Mouse (Mus musculus): Measurements from ENCODE around the gene Prmt2. TPM values are rescaled to one million over a fixed set of nuclear protein-coding genes. Genes with fewer than 3 reads are reported as not detected.

The Prmt2 gene
- polyA plus RNA-seq, 1 experiment from 2014 or later: 10.1 TPM

DNA sequence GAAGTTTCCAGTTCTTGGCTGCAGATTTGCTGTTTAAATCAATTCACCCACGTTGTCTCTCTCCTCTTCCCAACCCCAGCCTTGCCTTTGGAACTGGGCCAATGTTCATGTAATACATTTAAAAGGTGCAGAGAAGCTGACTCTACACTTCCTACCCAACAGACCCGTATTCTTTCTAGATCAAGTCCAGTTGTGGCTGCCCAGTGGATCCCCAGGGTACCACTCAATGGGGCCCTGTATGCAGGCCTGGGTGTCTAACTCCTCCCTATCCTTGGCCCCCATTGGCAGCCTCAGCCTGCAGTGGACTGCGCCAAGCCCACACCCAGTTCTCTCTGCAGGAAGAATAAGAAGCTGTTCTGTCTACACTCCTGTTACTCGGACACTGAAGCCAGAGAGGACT lies 15.9 kb upstream of the Prmt2 start, which contains the start of gene S100b:
Gene S100b (plus strand): TSS at position 318 of the 400 bp plus-strand sequence.
- Histone ChIP-seq H3K27me3 (replicated peaks) (no peaks in the 10 kb centered on the region), H3K9ac (no peak within 1 kb of the TSS), H3K4me2 (no peak within 1 kb of the TSS), H3K4me1 (no peaks in the 10 kb centered on the region), H3K4me3 (no peak within 1 kb of the TSS), H3K27ac (no peak within 1 kb of the TSS), H3K9me3 (replicated peaks) (no peaks in the 10 kb centered on the region), H3K36me3 (no peaks in the 10 kb centered on the region)
- WGBS (ENCODE audit: insufficient replicate concordance): 59% methylated on average over 4 of the region's 4 CpGs
- ATAC-seq: no peak

DNA sequence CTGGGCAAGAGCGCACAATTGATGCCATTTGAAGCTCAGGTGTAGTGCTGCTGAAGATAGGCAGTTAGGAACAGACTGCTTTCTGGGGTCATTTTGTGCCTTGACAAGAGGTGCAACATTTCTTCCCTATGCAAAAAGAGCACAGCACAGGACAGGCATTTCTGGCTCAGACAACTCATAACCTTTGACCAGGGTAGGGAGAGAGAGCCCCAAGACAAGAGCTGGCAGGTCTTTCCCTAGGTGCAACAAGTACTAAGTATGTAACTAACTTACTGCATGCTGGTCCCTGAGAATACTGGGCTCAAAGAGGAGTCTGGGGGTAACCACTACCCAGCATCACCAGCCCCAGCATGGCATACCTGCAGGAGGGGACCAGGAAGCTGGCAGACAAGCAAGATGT lies 15.4 kb upstream of the Prmt2 start:
- Histone ChIP-seq H3K36me3 (no peaks in the 10 kb centered on the region), H3K4me3 (no peak overlapping the region), H3K4me2 (no peak overlapping the region), H3K27me3 (replicated peaks) (no peaks in the 10 kb centered on the region), H3K9ac (no peak overlapping the region), H3K27ac (no peak overlapping the region), H3K4me1 (no peaks in the 10 kb centered on the region), H3K9me3 (replicated peaks) (no peaks in the 10 kb centered on the region)
- ATAC-seq: no peak
- 76% methylated on average over 1 of the region's 1 CpGs for WGBS (ENCODE audit: insufficient replicate concordance)

DNA sequence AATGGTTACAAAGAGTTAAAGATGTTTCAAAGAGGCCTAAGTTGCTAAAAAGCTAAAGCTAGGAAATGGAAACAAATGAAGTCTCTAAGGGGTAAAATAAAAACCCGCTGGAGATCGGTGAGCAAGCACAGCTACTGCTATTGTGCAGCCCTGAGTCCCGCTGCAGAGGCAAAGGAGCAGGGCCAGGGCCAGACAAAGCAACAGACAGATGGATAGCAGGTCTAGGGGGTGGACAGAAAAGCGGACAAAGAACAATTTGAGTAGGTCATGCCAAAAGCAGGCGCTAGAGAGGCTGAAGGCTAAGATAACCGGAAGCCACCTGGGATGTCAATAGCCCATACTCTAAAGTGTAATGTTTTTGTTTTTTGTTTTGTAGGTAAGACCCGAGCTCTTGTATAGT lies 13.2 kb upstream of the Prmt2 start:
- ATAC-seq: no peak
- no peaks in the 10 kb centered on the region for H3K36me3 ChIP-seq
- H3K27me3 ChIP-seq (replicated peaks): no peaks in the 10 kb centered on the region
- H3K4me3 ChIP-seq: no peak overlapping the region
- no peak overlapping the region for H3K27ac ChIP-seq
- H3K4me1 ChIP-seq: no peaks in the 10 kb centered on the region
- H3K9me3 ChIP-seq (replicated peaks): no peaks in the 10 kb centered on the region
- 72% methylated on average over 7 of the region's 7 CpGs for WGBS (ENCODE audit: insufficient replicate concordance)
- H3K4me2 ChIP-seq: no peak overlapping the region
- H3K9ac ChIP-seq: no peak overlapping the region

DNA sequence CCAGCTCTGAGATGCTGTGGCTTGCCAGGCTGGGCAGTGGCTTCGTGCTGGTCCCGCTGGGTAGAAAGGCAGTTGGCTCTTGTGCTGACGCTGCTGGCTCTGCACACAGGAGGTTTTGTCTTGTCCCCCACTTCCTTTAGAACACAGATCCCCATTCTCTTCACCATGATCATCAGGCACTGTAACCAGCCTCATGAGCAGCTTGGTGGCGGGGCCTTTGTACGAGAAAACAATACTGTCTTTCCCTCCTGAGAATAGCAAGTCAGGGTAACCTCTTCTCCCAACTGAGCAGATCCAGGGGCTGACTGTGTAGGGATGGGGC lies 10.9 kb upstream of the Prmt2 start:
- WGBS (ENCODE audit: insufficient replicate concordance): 70% methylated on average over 5 of the region's 5 CpGs
- Histone ChIP-seq H3K9me3 (replicated peaks) (no peaks in the 10 kb centered on the region), H3K4me2 (no peak overlapping the region), H3K9ac (no peak overlapping the region), H3K27me3 (replicated peaks) (no peaks in the 10 kb centered on the region), H3K4me3 (no peak overlapping the region), H3K27ac (no peak overlapping the region), H3K36me3 (no peaks in the 10 kb centered on the region), H3K4me1 (no peaks in the 10 kb centered on the region)
- no peak for ATAC-seq

DNA sequence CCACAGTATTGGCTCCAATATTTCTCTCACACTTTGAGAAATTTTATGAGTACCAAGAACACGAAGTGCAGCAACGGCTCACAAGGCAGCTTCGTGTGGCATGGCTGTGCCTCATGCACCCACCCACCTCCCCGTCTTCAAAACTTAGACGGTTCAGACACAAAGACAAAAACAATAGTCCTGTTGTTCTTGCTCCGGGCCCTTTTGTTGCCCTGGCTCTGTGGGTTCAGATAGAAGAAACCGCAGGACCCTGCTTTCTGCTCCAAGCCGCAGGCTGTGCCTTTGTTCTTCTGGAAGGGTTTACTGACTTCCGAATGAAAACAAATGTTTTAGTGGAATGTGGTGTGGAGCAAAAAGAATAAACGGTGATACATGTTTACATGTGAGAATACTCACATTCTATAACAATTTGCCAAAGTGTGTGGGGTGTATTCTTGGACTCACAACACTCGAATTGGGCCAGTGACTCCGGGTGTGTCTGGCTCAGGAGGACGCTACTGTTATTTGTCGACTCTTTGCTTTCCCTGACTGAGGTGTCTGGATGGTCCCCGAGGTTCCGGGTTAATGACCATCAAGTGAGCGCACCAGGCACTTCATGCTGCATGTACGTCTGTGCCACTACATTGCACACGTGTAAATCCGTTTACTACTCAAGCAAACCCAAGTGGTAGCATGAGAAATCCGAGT lies 10.4 kb upstream of the Prmt2 start:
- H3K36me3 ChIP-seq: no peaks in the 10 kb centered on the region
- H3K27ac ChIP-seq: no peak overlapping the region
- H3K4me1 ChIP-seq: no peaks in the 10 kb centered on the region
- H3K9me3 ChIP-seq (replicated peaks): no peaks in the 10 kb centered on the region
- no peak for ATAC-seq
- WGBS (ENCODE audit: insufficient replicate concordance): 70% methylated on average over 21 of the region's 21 CpGs
- no peak overlapping the region for H3K4me3 ChIP-seq
- H3K4me2 ChIP-seq: no peak overlapping the region
- H3K27me3 ChIP-seq (replicated peaks): no peaks in the 10 kb centered on the region
- H3K9ac ChIP-seq: no peak overlapping the region

DNA sequence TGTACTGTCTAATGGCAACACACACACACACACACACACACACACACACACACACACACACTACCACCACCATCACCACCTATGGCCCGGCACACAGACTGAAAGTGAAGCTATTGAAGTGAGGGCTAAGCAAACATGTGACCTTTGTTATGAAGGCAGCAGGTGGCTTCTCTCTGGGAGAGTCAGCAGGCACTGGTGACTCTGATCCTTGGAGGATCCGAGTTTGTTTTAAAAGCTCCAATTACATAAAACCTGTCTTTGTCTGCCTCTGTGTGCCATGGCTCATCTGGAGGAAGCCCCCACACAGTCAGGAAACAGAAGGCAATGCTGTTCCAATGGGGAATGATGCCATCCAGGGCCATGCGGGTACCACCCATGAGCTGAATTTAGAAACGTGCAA lies 8.9 kb upstream of the Prmt2 start:
- ATAC-seq: no peak
- Histone ChIP-seq H3K4me2 (no peak overlapping the region), H3K9me3 (replicated peaks) (no peaks in the 10 kb centered on the region), H3K27ac (no peak overlapping the region), H3K27me3 (replicated peaks) (no peaks in the 10 kb centered on the region), H3K9ac (no peak overlapping the region), H3K4me1 (no peaks in the 10 kb centered on the region), H3K4me3 (no peak overlapping the region), H3K36me3 (no peaks in the 10 kb centered on the region)
- WGBS (ENCODE audit: insufficient replicate concordance): 52% methylated on average over 4 of the region's 4 CpGs

DNA sequence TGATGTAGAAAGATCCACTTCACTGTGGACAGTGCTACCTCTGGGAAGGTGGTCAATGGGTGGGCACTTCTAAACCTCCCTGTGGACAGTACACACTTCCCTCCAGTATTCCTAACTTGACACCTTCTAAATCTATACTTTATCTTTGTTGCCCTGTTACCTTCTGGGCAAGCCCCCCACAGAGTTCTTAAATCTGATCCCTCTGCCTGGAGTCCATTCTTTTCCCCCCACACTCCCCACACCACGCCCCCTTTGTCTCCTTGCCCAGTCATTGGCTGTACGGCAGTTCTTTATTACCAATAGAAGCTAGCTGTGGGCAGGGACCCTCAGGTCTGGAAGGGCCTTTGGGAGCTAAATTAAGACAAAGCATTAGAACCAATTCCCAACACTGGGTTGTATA lies 7.4 kb upstream of the Prmt2 start:
- H3K9me3 ChIP-seq (replicated peaks): no peaks in the 10 kb centered on the region
- 71% methylated on average over 2 of the region's 2 CpGs for WGBS (ENCODE audit: insufficient replicate concordance)
- H3K36me3 ChIP-seq: no peaks in the 10 kb centered on the region
- H3K4me1 ChIP-seq: no peaks in the 10 kb centered on the region
- ATAC-seq: no peak
- no peak overlapping the region for H3K27ac ChIP-seq
- no peak overlapping the region for H3K4me3 ChIP-seq
- H3K27me3 ChIP-seq (replicated peaks): no peaks in the 10 kb centered on the region
- H3K4me2 ChIP-seq: no peak overlapping the region
- H3K9ac ChIP-seq: no peak overlapping the region

DNA sequence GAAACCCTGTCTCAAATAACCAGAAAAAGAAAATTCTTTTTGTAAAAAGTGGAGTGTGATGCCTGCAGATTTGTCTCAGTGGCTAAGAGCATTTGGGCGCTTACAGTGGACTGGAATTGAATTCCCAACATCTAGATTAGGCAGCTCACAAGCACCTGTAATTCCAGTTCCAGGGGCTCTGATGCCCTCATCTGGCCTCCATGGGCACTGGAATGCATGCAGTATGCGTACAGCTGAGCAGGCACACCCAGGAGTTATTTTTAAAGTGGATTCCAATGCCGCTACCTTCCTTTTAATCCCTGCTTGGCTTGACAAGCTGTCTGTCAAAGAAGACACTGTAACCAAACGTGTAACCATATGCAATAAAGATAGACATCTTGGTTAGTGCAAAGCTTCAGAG lies 1.7 kb upstream of the Prmt2 start:
- H3K4me1 ChIP-seq: peaks cover 19% of the 10 kb centered on the region
- H3K27ac ChIP-seq: no peak overlapping the region
- no peaks in the 10 kb centered on the region for H3K36me3 ChIP-seq
- H3K4me3 ChIP-seq: no peak overlapping the region
- no peak overlapping the region for H3K9ac ChIP-seq
- H3K27me3 ChIP-seq (replicated peaks): no peaks in the 10 kb centered on the region
- no peaks in the 10 kb centered on the region for H3K9me3 ChIP-seq (replicated peaks)
- 57% methylated on average over 4 of the region's 4 CpGs for WGBS (ENCODE audit: insufficient replicate concordance)
- no peak for ATAC-seq
- H3K4me2 ChIP-seq: no peak overlapping the region

DNA sequence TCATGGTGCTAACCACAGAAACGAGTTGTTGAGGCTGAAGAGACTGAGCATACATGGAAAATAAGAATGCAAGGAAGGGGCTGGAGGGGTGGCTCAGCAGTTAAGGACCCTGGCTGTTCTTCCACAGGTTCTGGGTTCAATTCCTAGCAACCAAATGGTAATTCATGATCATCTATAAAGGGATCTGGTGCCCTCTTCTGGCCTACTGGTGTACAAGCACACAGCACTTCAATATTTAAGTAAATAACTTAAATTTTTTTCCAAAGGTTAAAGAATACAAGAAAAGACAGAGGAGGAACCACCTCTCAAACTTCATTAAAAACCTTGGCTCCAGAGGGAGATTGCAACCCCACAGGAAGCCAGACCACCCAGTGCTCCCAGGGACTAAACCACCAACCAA lies 8.0 kb downstream of the Prmt2 start:
- no peak overlapping the region for H3K9ac ChIP-seq
- no peak overlapping the region for H3K4me3 ChIP-seq
- no peak overlapping the region for H3K27ac ChIP-seq
- 0 out of 2 replicates have a peak, but pooled peaks cover 3% of the 10 kb centered on the region for H3K36me3 ChIP-seq
- no peak for ATAC-seq
- no peaks in the 10 kb centered on the region for H3K9me3 ChIP-seq (replicated peaks)
- no peak overlapping the region for H3K4me2 ChIP-seq
- WGBS (ENCODE audit: insufficient replicate concordance): 27% methylated on average over 1 of the region's 1 CpGs
- no peaks in the 10 kb centered on the region for H3K4me1 ChIP-seq
- no peaks in the 10 kb centered on the region for H3K27me3 ChIP-seq (replicated peaks)

DNA sequence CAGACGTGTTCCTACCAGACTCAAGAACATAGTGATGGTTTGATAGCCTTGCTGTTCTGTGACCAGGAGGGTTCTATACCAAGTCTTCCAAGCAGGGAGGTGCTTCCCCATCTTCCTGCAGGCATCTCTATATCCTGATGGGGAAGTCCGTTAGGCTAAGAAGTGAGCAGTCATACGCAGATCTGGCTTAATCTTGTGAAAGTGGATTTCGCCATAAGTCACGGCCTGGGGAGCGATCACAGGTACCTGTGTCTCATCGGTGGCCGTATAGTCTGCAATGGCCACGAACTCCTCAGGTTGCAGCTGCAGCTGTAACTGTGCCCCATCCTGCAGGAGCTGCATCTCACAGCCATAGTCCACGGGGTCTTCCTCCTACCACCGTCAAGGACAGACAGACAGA lies 11.7 kb downstream of the Prmt2 start:
- ATAC-seq: no peak
- H3K4me3 ChIP-seq: no peak overlapping the region
- H3K9me3 ChIP-seq (replicated peaks): no peaks in the 10 kb centered on the region
- peaks cover 10% of the 10 kb centered on the region; the same call in 1 of the 2 replicates for H3K36me3 ChIP-seq
- H3K4me1 ChIP-seq: no peaks in the 10 kb centered on the region
- H3K27ac ChIP-seq: no peak overlapping the region
- H3K4me2 ChIP-seq: no peak overlapping the region
- 82% methylated on average over 11 of the region's 11 CpGs for WGBS (ENCODE audit: insufficient replicate concordance)
- no peaks in the 10 kb centered on the region for H3K27me3 ChIP-seq (replicated peaks)
- H3K9ac ChIP-seq: no peak overlapping the region

DNA sequence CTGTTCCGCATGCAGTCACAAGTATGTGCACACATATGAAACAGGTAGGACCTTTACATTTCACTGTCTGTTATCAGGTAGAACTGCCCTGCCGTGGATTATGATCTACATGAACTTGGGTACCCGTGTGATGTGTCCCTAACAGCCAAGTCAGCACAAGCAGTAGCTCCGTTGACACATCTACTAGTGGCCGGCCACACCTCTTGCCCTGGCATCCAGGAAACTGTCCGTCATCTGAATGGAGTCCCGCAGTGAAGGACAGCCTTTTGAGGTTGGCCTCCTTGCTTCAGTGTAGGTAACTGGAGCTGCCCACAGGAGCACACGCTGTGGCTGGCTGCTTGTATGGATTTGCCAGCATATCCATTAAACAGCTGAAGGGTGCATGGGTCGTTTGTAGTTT lies 19.4 kb downstream of the Prmt2 start:
- no peaks in the 10 kb centered on the region for H3K27me3 ChIP-seq (replicated peaks)
- WGBS (ENCODE audit: insufficient replicate concordance): 74% methylated on average over 9 of the region's 9 CpGs
- no peak overlapping the region for H3K4me2 ChIP-seq
- H3K9ac ChIP-seq: no peak overlapping the region
- no peak overlapping the region for H3K27ac ChIP-seq
- H3K9me3 ChIP-seq (replicated peaks): peaks cover 10% of the 10 kb centered on the region
- no peak overlapping the region for H3K4me3 ChIP-seq
- H3K4me1 ChIP-seq: no peaks in the 10 kb centered on the region
- ATAC-seq: no peak
- H3K36me3 ChIP-seq: peaks cover 34% of the 10 kb centered on the region

DNA sequence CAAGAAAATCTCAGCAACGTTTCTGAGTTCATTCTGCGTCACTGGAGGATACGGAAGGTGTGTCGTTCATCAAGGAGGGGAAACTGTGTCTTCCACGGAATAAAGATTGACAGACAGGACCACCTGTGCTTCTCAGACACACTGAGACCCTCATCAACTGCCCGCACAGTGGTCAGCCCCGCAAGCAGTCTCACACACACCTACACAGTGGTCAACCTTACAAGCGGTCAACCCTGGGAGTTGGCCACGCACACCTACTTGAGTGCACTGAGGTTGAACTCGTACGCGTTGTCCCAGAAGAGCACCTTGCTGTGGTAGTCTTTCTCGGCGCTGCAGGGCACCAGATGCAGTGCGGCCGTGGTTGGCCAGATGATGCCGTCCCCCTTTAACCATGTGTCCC lies 20.6 kb downstream of the Prmt2 start:
- Histone ChIP-seq H3K36me3 (peaks cover 31% of the 10 kb centered on the region), H3K27ac (no peak overlapping the region), H3K4me2 (no peak overlapping the region), H3K27me3 (replicated peaks) (no peaks in the 10 kb centered on the region), H3K4me1 (no peaks in the 10 kb centered on the region), H3K9ac (no peak overlapping the region), H3K4me3 (no peak overlapping the region), H3K9me3 (replicated peaks) (peaks cover 10% of the 10 kb centered on the region)
- WGBS (ENCODE audit: insufficient replicate concordance): 84% methylated on average over 17 of the region's 17 CpGs
- no peak for ATAC-seq

DNA sequence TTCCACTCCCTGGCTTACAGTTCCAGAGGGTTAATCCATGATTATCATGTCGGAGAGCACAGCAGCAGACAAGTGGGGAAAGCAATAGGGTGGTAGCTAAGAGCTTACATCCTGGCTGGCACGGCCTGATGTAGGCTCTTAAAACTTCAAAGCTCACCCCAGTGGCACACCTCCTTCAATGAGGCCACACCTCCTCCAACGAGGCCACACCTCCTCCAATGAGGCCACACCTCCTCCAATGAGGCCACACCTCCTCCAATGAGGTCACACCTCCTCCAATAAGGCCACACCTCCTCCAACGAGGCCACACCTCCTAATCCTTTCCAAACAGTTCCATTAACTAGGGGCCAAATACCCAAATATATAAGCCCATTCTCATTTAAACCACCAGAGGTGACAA lies 23.5 kb downstream of the Prmt2 start:
- H3K27ac ChIP-seq: no peak overlapping the region
- no peak overlapping the region for H3K4me3 ChIP-seq
- H3K4me2 ChIP-seq: no peak overlapping the region
- ATAC-seq: no peak
- H3K9me3 ChIP-seq (replicated peaks): peaks cover 10% of the 10 kb centered on the region
- no peaks in the 10 kb centered on the region for H3K4me1 ChIP-seq
- WGBS (ENCODE audit: insufficient replicate concordance): 63% methylated on average over 4 of the region's 4 CpGs
- H3K27me3 ChIP-seq (replicated peaks): no peaks in the 10 kb centered on the region
- H3K36me3 ChIP-seq: peaks cover 27% of the 10 kb centered on the region
- H3K9ac ChIP-seq: no peak overlapping the region
